Mouse (Mus musculus) liver, adult (tissue): Measurements from ENCODE around the gene Dnajc21.

Source experiments
- GATA4 ChIP-seq: IDR thresholded peaks from 2 replicates; pipeline ENCODE4 v1.6.1; 2014; ENCODE audit warnings: mild to moderate bottlenecking, low read length; ENCODE audit not compliant: insufficient replicate concordance

Gene Dnajc21

GRCm38 (mm10) chr15:10463555-10463954, 6.8 kb downstream of the Dnajc21 start:
- TF ChIP-seq GATA4 = no peak

- TF ChIP-seq GATA4 = no peak
Observed at GRCm38 (mm10) chr15:10460986-10461385, 9.3 kb downstream of the Dnajc21 start.

DNA sequence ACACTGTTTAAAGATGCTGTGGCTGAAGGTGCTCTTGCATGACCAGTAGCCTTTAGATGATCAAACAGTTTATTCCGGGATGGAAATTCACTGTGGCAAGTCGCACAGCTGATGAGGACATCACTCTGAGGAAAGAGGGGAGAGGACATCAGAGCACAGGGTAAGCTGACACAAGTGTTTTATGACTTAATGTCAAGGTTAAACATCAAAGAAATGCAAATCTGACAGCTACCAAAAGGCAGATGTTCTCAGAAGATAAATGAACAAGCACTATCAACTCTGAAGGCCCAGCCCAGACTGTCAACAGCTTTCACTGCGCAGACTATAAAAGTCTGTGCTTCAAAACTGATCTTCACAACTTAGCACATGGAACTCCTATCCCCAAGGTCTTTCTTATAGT, 23.2 kb downstream of the Dnajc21 start:
- TF ChIP-seq GATA4 = no peak

- no peak for TF ChIP-seq GATA4
Observed at GRCm38 (mm10) chr15:10442275-10442674, 28.0 kb downstream of the Dnajc21 start.

DNA sequence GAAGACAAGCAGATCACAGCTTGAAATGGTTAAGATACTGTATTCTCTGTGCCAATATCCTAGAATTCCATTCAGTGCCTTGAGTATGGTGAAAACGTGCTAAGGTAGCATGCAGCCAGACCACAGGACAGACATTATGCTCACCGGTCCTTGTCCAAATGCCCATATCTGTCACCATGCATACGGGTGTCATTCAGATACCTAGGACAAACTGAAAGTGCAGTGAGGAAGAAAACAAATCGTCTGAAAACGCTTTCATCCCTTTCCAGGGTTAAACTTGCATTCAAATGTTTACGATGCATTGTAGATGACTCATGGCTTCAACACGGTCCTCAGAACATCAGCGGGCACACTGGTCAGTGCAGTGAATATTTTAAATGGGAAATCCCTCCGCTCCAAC, 28.8 kb downstream of the Dnajc21 start:
- TF ChIP-seq GATA4 = no peak

- no peak for TF ChIP-seq GATA4
Observed at GRCm38 (mm10) chr15:10439963-10440362, 30.4 kb downstream of the Dnajc21 start.

GRCm38 (mm10) chr15:10436893-10437292, 33.4 kb downstream of the Dnajc21 start:
- TF ChIP-seq GATA4 = no peak

DNA sequence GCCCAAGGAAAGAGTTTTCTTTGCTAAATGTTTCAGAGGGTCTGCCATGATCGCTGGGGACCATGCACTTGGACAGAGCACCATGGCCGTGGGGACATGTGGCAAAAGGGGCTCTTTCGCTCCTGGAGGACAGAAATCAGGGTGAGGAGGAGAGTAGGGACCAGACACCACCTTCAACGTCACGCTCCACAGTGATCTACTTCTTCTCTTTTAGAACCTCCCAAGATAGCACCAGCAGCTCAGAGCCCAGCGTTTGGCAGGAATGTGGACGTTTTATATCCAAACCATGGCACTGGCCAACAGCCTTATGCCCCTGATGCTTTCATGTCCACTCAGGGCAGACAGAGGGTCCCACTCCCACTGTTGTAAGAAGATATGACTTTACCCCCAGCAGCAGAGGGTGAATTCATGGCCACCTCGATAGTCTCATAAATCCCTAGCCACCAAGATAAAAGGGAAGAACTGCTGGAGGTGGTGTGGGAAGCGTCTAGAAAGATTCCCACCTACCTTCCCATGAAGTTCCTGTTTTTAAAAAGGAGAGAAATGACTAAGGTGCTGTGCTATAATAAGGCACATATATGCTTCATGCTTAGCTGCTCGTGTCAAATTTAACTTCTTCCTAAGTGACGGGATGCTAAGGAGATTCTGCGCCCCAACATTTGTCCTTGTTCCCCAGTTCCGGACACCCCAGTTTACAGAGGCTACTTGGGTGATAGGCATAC, 43.6 kb downstream of the Dnajc21 start:
- TF ChIP-seq GATA4 = no peak

- no peak for TF ChIP-seq GATA4
Observed at GRCm38 (mm10) chr15:10426124-10426523, 44.2 kb downstream of the Dnajc21 start.

DNA sequence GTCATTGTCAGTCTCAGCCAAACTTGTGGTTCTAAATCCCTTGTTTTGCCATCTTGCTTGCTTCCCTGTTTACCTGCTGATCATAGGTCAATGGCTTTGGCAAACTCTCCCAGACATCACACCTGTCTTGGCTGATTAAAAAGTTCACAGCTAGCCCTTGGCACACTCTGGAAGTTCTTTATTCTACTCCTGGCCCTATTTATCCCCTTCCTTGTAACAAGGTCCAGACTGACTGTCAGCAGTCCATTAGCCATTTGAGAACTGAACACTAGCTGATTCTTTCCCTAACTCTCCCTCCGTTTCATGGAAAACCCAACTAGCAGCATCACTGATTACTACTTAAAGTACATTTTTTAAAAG, 48.6 kb downstream of the Dnajc21 start:
- TF ChIP-seq GATA4 = no peak

GRCm38 (mm10) chr15:10421138-10421784, 49.1 kb downstream of the Dnajc21 start:
- no peak for TF ChIP-seq GATA4

- no peak for TF ChIP-seq GATA4
Observed at GRCm38 (mm10) chr15:10413656-10414055, 56.7 kb downstream of the Dnajc21 start.

DNA sequence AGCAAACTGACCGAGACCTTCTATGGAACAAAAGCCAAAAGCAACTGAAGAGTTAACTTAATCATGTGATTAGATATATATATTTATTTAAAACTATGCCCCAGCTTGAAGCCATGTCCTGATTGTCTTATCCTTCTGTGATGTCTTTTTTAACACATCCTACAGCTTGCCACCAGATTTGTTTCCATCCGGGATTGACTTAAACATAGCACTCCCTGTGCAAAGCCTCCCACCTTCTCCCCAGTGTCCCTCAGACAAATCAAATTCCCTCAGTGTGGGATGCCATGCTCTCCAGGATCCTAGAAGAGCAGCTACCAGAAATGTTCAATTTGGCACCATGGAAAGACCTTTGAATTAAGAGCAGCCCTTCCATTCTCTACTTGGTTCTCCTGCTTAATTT, 59.4 kb downstream of the Dnajc21 start:
- no peak for TF ChIP-seq GATA4

DNA sequence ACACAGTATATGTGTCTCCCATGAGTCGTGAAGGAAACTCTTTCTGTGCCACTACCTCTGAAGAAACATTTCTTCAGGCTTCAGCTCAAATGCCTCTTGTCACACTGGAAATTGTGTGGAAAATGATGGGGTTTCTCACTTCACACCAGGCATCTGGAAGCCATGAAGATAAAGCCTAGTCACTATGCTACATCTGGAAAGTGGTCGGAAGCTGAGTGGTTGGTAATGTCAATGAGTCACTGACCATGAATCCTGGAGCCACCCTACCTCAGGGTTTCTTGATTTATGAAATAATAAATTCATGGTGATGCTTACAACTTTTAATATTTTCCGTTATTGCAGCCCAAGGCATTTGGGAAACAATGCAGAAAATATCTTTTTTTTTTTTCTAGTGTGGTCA, 60.5 kb downstream of the Dnajc21 start:
- TF ChIP-seq GATA4 = no peak

DNA sequence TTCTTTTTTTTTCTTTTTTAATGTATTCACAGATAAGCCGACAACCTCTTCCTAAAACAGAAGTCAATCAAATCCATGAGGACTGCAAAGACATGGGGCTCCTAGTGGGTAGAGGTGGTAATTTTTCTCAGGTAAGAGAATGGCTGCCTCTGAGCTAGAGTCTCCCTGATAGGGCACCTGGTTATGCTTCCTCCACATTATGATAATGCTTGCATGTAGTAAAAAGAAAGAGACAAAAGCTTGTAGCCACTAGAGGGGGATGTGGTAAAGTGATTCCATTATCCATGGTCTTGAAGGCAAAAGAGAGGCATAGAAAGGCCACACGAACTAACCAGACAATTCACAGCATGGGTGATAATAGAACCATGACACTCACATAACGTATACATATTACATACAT, 69.9 kb downstream of the Dnajc21 start:
- TF ChIP-seq GATA4 = no peak

DNA sequence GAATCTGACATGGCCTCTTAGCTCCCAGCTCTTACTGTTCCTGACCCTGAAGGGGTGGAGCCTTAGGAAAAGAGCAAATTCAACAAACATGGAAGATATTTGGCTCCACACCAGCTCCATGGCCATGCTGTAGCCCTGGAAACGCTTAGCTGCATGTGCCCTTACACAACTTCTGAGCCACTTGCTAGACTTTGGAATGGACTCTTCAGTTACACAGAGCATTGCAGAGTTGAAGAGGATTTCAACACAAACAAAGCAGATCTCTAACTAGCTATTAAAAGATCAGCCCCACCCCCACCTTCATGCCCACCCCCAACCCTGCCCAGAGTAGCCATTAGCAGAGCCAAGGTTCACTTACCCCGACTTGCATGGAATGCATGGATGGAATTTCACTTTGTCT, 70.5 kb downstream of the Dnajc21 start:
- TF ChIP-seq GATA4 = no peak
